Mouse (Mus musculus): Measurements from ENCODE around the gene Zbtb12.

- no peak for TF ChIP-seq HCFC1 (IDR thresholded peaks at IDR 0.05; ENCODE audit: borderline replicate concordance, insufficient read depth, low read length)
- TF ChIP-seq ZNF384 (IDR thresholded peaks at IDR 0.05; ENCODE audit: low read depth, low read length) = no peak
- no peak for TF ChIP-seq ZC3H11A (IDR thresholded peaks at IDR 0.05; ENCODE audit: borderline replicate concordance, low read depth, low read length)
- no peak for TF ChIP-seq MAFK (IDR thresholded peaks at IDR 0.05; ENCODE audit: insufficient read depth, low read depth, low read length)
Observed at GRCm38 (mm10) chr17:34898706-34899052, 19.4 kb downstream of the Zbtb12 start.

Measured in ES-E14 (cell line).